Mouse (Mus musculus) erythroblast, embryonic 14.5 days (primary cell): Measurements from ENCODE around the gene Primpol.

ENCODE experiments used
- GATA1 ChIP-seq: IDR thresholded peaks from 2 replicates; pipeline ENCODE4 v1.6.1; 2012; ENCODE audit warnings: low read length, inconsistent platforms, mixed read lengths
- TAL1 ChIP-seq: IDR thresholded peaks from 3 replicates; pipeline ENCODE4 v1.6.1; 2012; ENCODE audit warnings: low read length, inconsistent platforms, mixed read lengths

- TF ChIP-seq TAL1 (no peak), GATA1 (no peak)
Measured at GRCm38 (mm10) chr8:46598114-46598513, 18.9 kb downstream of the Primpol start.
